Mouse (Mus musculus) lung, adult 2 months (tissue): ENCODE results near the gene Rab21. TPM values are rescaled to one million over a fixed set of nuclear protein-coding genes. Genes with fewer than 3 reads are reported as not detected.
"Not testable (repeated sequence)": the region's sequence is repeated elsewhere in the genome, so short reads cannot be mapped to it uniquely, and the experiment has no call there.

ENCODE experiments used
- DNase-seq: peaks from one replicate; pipeline ENCODE4 v3.0.0; 2022
- H3K4me1 ChIP-seq: fragments of 200-500 bp; 2 replicates; pipeline ENCODE4 v1.6.1; 2011; ENCODE audit warnings: low read length; ENCODE audit not compliant: control insufficient read depth, insufficient read depth
- H3K4me3 ChIP-seq: fragments of 200-500 bp; replicated peaks from 2 replicates; pipeline ENCODE3; 2011; ENCODE audit warnings: low read depth, mild to moderate bottlenecking, control low read depth, low read length; ENCODE audit errors: extremely low read depth
- CTCF ChIP-seq: fragments of 200-500 bp; IDR thresholded peaks from 2 replicates; pipeline ENCODE4 v1.5.1; 2011; ENCODE audit warnings: mild to moderate bottlenecking, low read length, control low read depth; ENCODE audit not compliant: insufficient read depth
- POLR2A ChIP-seq: fragments of 200-500 bp; IDR thresholded peaks from 2 replicates; pipeline ENCODE4 v1.6.1; 2011; ENCODE audit warnings: low read depth, mild to moderate bottlenecking, control low read depth, low read length, borderline replicate concordance; ENCODE audit errors: extremely low read depth
- WGBS: fragments of 180-500 bp; shearing (Covaris S2); methylation state at CpG from one replicate; pipeline ENCODE4 v1.1.7; 2018; 5-methylcytosine and 5-hydroxymethylcytosine counted together
- polyA plus RNA-seq: library from polyadenylated mRNA; depleted of rRNA; stranded (reverse); fragments of >200 nt; gene quantifications from 2 replicates; pipeline ENCODE4 v1.2.3, GENCODE M21; 2012

Rab21 gene
- polyA plus RNA-seq, 1 experiment = 25.4 TPM

- DNase-seq = no peak
- no peak for TF ChIP-seq POLR2A
- no peak for TF ChIP-seq CTCF
- Histone ChIP-seq H3K4me1 (no peaks in the 10 kb centered on the region), H3K4me3 (no peak overlapping the region)
- 69% methylated on average over 8 of the region's 8 CpGs for WGBS
Measured at GRCm38 (mm10) chr10:115332420-115332952, 17.1 kb upstream of the Rab21 start.

- Histone ChIP-seq H3K4me3 (no peak overlapping the region), H3K4me1 (no peaks in the 10 kb centered on the region)
- TF ChIP-seq CTCF (no peak), POLR2A (no peak)
- no peak for DNase-seq
- WGBS = 53% methylated on average over 3 of the region's 3 CpGs
Measured at GRCm38 (mm10) chr10:115329010-115329530, 13.7 kb upstream of the Rab21 start.

- no peak for DNase-seq
- Histone ChIP-seq H3K4me3 (no peak overlapping the region), H3K4me1 (no peaks in the 10 kb centered on the region)
- 41% methylated on average over 6 of the region's 6 CpGs for WGBS
- TF ChIP-seq CTCF (no peak), POLR2A (no peak)
Measured at GRCm38 (mm10) chr10:115328514-115328913, 13.1 kb upstream of the Rab21 start.

- no peak overlapping the region for H3K4me3 ChIP-seq
- 6% methylated on average over 6 of the region's 6 CpGs for WGBS
Measured at GRCm38 (mm10) chr10:115323295-115323694, 7.9 kb upstream of the Rab21 start.

GRCm38 (mm10) chr10:115321317-115322035 is 6.1 kb upstream of the Rab21 start:
- no peak for DNase-seq
- H3K4me3 ChIP-seq = no peak overlapping the region
- TF ChIP-seq CTCF (no peak), POLR2A (no peak)
- WGBS = 78% methylated on average over 5 of the region's 5 CpGs
- H3K4me1 ChIP-seq = peaks cover under 1% of the 10 kb centered on the region

More at GRCm38 (mm10) chr10:115323295-115323694, 7.9 kb upstream of the Rab21 start:
- peak; percentile 86 for TF ChIP-seq CTCF
- no peak for TF ChIP-seq POLR2A
- no peaks in the 10 kb centered on the region; the same call in 1 of the 2 replicates for H3K4me1 ChIP-seq
- peak; percentile 67 for DNase-seq

- 63% methylated on average over 3 of the region's 3 CpGs for WGBS
- peaks cover 11% of the 10 kb centered on the region for H3K4me1 ChIP-seq
- not testable (repeated sequence) for DNase-seq, H3K4me3 ChIP-seq
Measured at GRCm38 (mm10) chr10:115318388-115318787, 3.0 kb upstream of the Rab21 start.

- DNase-seq = no peak
- 50% methylated on average over 11 of the region's 11 CpGs for WGBS
Measured at GRCm38 (mm10) chr10:115316313-115316712, 919 bp upstream of the Rab21 start.

GRCm38 (mm10) chr10:115314582-115315452 is 577 bp downstream of the Rab21 start:
- DNase-seq = peak; percentile 56
- peaks cover 33% of the 10 kb centered on the region for H3K4me1 ChIP-seq
- TF ChIP-seq POLR2A (no peak), CTCF (no peak)
- H3K4me3 ChIP-seq = peak overlapping the region; percentile 96
- WGBS = under 1% methylated on average over 65 of the region's 73 CpGs

More at GRCm38 (mm10) chr10:115316313-115316712, 919 bp upstream of the Rab21 start:
- H3K4me3 ChIP-seq = no peak overlapping the region
- H3K4me1 ChIP-seq = peaks cover 26% of the 10 kb centered on the region
- TF ChIP-seq CTCF (no peak), POLR2A (no peak)

- Histone ChIP-seq H3K4me3 (peak overlapping the region; percentile 96), H3K4me1 (peaks cover 33% of the 10 kb centered on the region)
- DNase-seq = no peak
- TF ChIP-seq CTCF = no peak
- TF ChIP-seq POLR2A = no peak
- WGBS = under 1% methylated on average over 6 of the region's 6 CpGs
Measured at GRCm38 (mm10) chr10:115314287-115314581, 1.2 kb downstream of the Rab21 start.
